ENCODE assay signal across 12 mouse cellular contexts in genomic region chr11:66222133-66222532, GRCm38 (mm10). TPM values are rescaled to one million over a fixed set of nuclear protein-coding genes. Genes with fewer than 3 reads are reported as not detected.
A peak's percentile ranks its signal among the peaks of the same experiment; 100 is the strongest.
DNase-seq lines count a peak whose midpoint lies in the region; ATAC-seq and TF ChIP-seq lines count a peak whose summit lies in the region.
"Had no signal": no experiment of that assay in that cellular context is flagged by ENCODE, and none has a peak within 500 bp of the region (broad histone marks: within the 10 kb centered on the region; RNA-seq: fewer than 3 reads in every experiment).

No protein-coding gene starts in this region.

- H3K9ac ChIP-seq in heart, embryonic 12.5 days: no peak overlapping the region
- H3K9ac ChIP-seq: limb, embryonic 15.5 days; midbrain, embryonic 12.5 days had no signal

- no peaks in the 10 kb centered on the region for H3K9me3 ChIP-seq in heart, embryonic 12.5 days (replicated peaks)
- H3K9me3 ChIP-seq in heart, embryonic 10.5 days: no peaks in the 10 kb centered on the region
- H3K9me3 ChIP-seq: limb, embryonic 15.5 days; midbrain, embryonic 12.5 days had no signal

- H3K4me1 ChIP-seq in heart, embryonic 12.5 days (replicated peaks): no peaks in the 10 kb centered on the region
- H3K4me1 ChIP-seq in heart, embryonic 10.5 days: no peaks in the 10 kb centered on the region
- H3K4me1 ChIP-seq: limb, embryonic 15.5 days; midbrain, embryonic 12.5 days had no signal

- no peak overlapping the region for H3K4me3 ChIP-seq in heart, embryonic 12.5 days
- no peak overlapping the region for H3K4me3 ChIP-seq in layer of hippocampus, adult 2 months
- H3K4me3 ChIP-seq in heart, embryonic 10.5 days: no peak overlapping the region
- H3K4me3 ChIP-seq: limb, embryonic 15.5 days; midbrain, embryonic 12.5 days had no signal

- ATAC-seq in heart, embryonic 12.5 days (ENCODE audit: insufficient number of reproducible peaks, low FRiP score): no peak

- intact Hi-C loops in gastrocnemius, postnatal 14 days (cut with DNase I; ENCODE audit: low total_unique reads): no loop called here

- TF ChIP-seq CTCF in layer of hippocampus, adult 2 months (conservative IDR thresholded peaks at IDR 0.05): no peak

- 67% methylated on average over 1 of the region's 1 CpGs for WGBS in heart, embryonic 12.5 days
- WGBS in heart, embryonic 10.5 days: 79% methylated on average over 1 of the region's 1 CpGs

- no peak overlapping the region for H3K4me2 ChIP-seq in heart, embryonic 12.5 days
- H3K4me2 ChIP-seq: limb, embryonic 15.5 days; midbrain, embryonic 12.5 days had no signal

- DNase-seq in heart, adult 18-20 months: peak; percentile 7 to 17
- DNase-seq in cerebellum, adult 8-10 months: peak; percentile 5
- peak; percentile 90 for DNase-seq in layer of hippocampus, adult 2 months (ENCODE audit: low spot score in 2 of 2)
- DNase-seq in right cerebral cortex, adult 18-20 months: peak; percentile 35
- DNase-seq in adrenal gland, postnatal 36 days: no peak
- no peak for DNase-seq in gastrocnemius, postnatal 14 days
- no peak for DNase-seq in heart, embryonic 10.5 days (ENCODE audit: low spot score)
- DNase-seq: kidney, adult 11 months had no signal

- no peaks in the 10 kb centered on the region for H3K27me3 ChIP-seq in heart, embryonic 12.5 days (replicated peaks)
- no peaks in the 10 kb centered on the region for H3K27me3 ChIP-seq in heart, embryonic 10.5 days (ENCODE audit: insufficient read depth, poor library complexity, severe bottlenecking)
- H3K27me3 ChIP-seq: limb, embryonic 15.5 days; midbrain, embryonic 12.5 days had no signal

- H3K27ac ChIP-seq in heart, embryonic 12.5 days (ENCODE audit: poor library complexity, severe bottlenecking): no peak overlapping the region
- peak overlapping the region; percentile 91 for H3K27ac ChIP-seq in layer of hippocampus, adult 2 months
- no peak overlapping the region for H3K27ac ChIP-seq in heart, embryonic 10.5 days
- H3K27ac ChIP-seq: limb, embryonic 15.5 days; midbrain, embryonic 12.5 days had no signal

- H3K36me3 ChIP-seq in heart, embryonic 12.5 days: no peaks in the 10 kb centered on the region
- no peaks in the 10 kb centered on the region for H3K36me3 ChIP-seq in heart, embryonic 10.5 days
- H3K36me3 ChIP-seq: limb, embryonic 15.5 days; midbrain, embryonic 12.5 days had no signal

RNA-seq across cellular contexts. Expression of gene Dnah9, which starts 53.8 kb away (rescaled TPM):
- total RNA-seq in heart, adult 18-20 months (2021): 1 to 10 TPM in 1 of 2 experiments, not detected in 1; 1.0 TPM
- polyA plus RNA-seq in heart, embryonic 12.5 days (2016; fragmentation: Nextera tagmentation; extraction: Ambion mirVana): not detected in 2 replicates
- 10 to 100 TPM; 18.7 to 19.9 TPM for total RNA-seq in layer of hippocampus, adult 2 months (2021)
- not detected for total RNA-seq in adrenal gland, postnatal 36 days (2021)
- total RNA-seq in gastrocnemius, postnatal 14 days (2021): not detected
- polyA plus RNA-seq in heart, embryonic 10.5 days (2016; fragmentation: Nextera tagmentation; extraction: Ambion mirVana): not detected in 2 replicates
- total RNA-seq: granulocyte monocyte progenitor cell, adult 5-6 weeks had no signal

Comparison
In these comparisons a context has a peak if more than half of its experiments do, and no peak if none do; other contexts are left out.
1. DNase-seq: peak in heart, adult 18-20 months (2 of 2), cerebellum, adult 8-10 months (single experiment), layer of hippocampus, adult 2 months (2 of 2) and right cerebral cortex, adult 18-20 months (single experiment); none in adrenal gland, postnatal 36 days (0 of 2), gastrocnemius, postnatal 14 days (single experiment) and heart, embryonic 10.5 days (single experiment).
2. RNA of gene Dnah9, which starts 53.8 kb away (total RNA-seq): 18.7 to 19.9 TPM in layer of hippocampus, adult 2 months; 1.0 TPM in heart, adult 18-20 months, not detected in gastrocnemius, postnatal 14 days and not detected in adrenal gland, postnatal 36 days; every median in the first group is over 4 times any median in the second.